Mouse (Mus musculus): ENCODE results near the gene Gm47985.
"Not testable (repeated sequence)": the region's sequence is repeated elsewhere in the genome, so short reads cannot be mapped to it uniquely, and the experiment has no call there.

The Gm47985 gene

GRCm38 (mm10) chr1:151177937-151178271, 4.4 kb upstream of the Gm47985 start:
- DNase-seq, result no peak

GRCm38 (mm10) chr1:151178505-151179083, 3.7 kb upstream of the Gm47985 start:
- DNase-seq, result no peak

GRCm38 (mm10) chr1:151180167-151180566, 2.2 kb upstream of the Gm47985 start:
- no peak for DNase-seq

DNA sequence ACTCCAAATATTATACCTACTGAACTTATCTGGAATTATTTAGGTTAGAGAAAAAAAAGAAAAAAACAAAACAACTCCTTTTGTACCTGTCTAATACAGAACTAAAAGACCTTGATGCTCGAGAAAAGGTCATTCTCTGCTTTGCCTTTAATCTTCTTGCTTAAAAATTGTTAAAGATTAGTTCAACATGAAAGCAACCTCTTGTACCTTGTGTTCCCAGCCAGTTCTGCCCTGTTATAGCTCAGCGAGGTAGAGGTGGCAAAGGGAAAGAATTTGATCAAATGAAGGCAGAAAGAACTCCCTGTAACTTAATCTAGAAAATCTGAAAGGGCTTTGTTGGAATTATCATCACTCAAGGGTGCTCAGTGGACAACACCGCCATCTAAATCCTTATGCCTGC, 3.8 kb downstream of the Gm47985 start:
- not testable (repeated sequence) for DNase-seq

DNA sequence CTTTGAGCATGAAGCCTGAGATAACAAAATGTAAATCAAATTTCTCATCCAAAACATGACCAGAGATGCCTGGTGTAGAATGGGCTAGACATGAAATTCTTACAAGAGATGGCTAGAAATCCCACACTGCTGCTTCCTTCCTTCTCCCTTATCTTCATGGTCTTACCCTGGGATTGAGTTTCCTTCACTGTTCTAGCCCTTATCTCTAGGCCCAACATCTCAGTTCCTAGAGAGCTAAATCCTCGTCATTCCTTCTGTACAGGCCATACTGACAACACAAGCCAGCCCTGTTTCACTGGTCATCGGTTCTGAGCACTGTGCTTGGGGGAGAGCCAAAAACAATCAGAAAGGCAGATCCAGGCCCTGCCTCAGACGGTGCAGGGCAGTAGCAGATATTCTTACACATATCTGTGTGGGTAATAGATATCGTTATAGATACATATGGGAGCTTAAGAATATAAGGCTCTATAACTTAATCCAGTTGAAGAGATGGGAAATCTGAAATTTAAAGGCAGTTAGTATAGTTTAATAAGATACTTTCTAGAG, 4.6 kb downstream of the Gm47985 start:
- not testable (repeated sequence) for DNase-seq

DNA sequence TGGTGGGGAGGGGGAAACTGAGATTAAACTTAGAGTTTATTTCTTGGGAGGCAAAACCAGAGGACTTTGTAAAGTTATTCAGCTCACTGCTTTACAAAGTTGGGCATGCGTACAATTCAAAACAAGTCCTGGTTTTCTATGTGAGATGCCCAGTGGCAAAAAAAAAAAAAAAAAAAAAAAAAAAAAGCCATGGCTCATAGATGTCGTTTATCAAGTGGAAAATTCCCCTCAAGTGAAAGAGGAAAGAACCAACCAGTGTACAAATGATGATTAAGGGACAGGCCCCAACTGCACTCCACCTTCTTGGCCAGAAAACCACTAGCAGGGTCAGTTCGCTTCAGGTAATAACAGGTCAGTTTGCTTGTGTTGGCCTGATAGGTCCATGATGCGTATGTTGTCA, 6.1 kb downstream of the Gm47985 start:
- no peak for DNase-seq

GRCm38 (mm10) chr1:151192075-151192474, 9.7 kb downstream of the Gm47985 start, which contains the start of gene Gm8947:
Gene Gm8947 (plus strand): TSS chr1:151192376.
- not testable (repeated sequence) for DNase-seq

GRCm38 (mm10) chr1:151192739-151193138, 10.4 kb downstream of the Gm47985 start:
- DNase-seq, result not testable (repeated sequence)

DNA sequence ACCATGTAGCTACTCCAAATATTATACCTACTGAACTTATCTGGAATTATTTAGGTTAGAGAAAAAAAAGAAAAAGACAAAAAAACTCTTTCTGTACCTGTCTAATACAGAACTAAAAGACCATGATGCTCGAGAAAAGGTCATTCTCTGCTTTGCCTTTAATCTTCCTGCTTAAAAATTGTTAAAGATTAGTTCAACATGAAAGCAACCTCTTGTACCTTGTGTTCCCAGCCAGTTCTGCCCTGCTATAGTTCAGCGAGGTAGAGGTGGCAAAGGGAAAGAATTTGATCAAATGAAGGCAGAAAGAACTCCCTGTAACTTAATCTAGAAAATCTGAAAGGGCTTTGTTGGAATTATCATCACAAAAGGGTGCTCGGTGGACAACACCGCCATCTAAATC, 13.6 kb downstream of the Gm47985 start:
- not testable (repeated sequence) for DNase-seq

GRCm38 (mm10) chr1:151196690-151197089, 14.4 kb downstream of the Gm47985 start:
- DNase-seq, result not testable (repeated sequence)

GRCm38 (mm10) chr1:151198120-151198519, 15.8 kb downstream of the Gm47985 start, which contains the start of gene Gm47995:
Gene Gm47995 (plus strand): TSS chr1:151198448.
- DNase-seq, result not testable (repeated sequence)

- DNase-seq, result not testable (repeated sequence)
These were observed 18.3 kb downstream of the Gm47985 start for GRCm38 (mm10) chr1:151200620-151201019.

GRCm38 (mm10) chr1:151202771-151203170, 20.4 kb downstream of the Gm47985 start:
- DNase-seq, result not testable (repeated sequence)

DNA sequence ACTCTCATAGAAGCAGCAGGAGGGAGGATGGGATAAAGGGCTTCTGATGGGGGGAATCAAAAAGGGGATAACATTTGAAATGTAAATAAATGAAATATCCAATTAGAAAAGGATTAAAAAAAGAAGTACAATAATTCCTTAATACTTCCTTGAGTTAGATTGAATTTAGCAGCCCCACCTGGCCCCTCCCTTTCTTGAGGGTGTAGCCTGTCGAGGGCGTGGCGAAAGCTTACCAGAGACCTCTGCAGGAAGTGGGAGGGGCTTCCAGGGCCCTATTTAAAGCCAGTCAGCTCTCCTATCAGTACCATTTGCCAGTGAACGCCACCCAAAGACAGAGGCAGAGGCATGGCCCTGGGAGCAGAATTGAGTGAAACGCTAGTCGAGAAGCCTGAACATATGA, 21.5 kb downstream of the Gm47985 start, which contains the start of gene 3110040M04Rik:
Gene 3110040M04Rik (plus strand): TSS at position 304 of the 400 bp plus-strand sequence.
- not testable (repeated sequence) for DNase-seq

DNA sequence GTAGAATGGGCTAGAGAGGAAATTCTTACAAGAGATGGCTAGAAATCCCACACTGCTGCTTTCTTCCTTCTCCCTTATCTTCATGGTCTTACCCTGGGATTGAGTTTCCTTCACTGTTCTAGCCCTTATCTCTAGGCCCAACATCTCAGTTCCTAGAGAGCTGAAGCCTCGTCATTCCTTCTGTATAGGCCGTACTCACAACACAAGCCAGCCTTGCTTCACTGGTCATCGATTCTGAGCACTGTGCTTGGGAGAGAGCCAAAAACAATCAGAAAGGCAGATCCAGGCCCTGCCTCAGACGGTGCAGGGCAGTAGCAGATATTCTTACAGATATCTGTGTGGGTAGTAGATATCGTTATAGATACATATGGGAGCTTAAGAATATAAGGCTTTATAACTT, 26.2 kb downstream of the Gm47985 start:
- not testable (repeated sequence) for DNase-seq

GRCm38 (mm10) chr1:151208944-151209343, 26.6 kb downstream of the Gm47985 start:
- DNase-seq, result not testable (repeated sequence)

GRCm38 (mm10) chr1:151209824-151210355, 27.6 kb downstream of the Gm47985 start, which contains the start of gene Gm47996:
Gene Gm47996 (plus strand): TSS chr1:151210131.
- DNase-seq, result not testable (repeated sequence)

DNA sequence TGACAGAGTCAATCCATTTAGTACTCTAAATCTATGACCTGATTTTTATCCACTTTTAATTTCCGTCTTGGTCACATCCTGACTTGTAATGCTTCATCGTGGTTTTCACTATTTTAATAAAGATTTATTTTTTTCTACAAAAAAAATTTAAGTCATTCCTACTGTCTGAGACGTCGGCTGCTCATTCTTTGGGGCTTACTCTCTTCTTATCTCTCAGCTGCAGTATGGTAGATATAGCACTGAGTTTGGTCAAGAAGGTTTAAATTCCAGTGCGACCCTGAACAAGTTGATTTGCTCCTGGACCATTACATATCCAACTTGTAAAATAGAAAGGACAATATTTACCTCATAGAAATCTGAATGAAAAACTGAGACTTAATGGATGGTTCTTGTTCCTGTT, 29.3 kb downstream of the Gm47985 start:
- DNase-seq, result not testable (repeated sequence)

- DNase-seq, result no peak
These were observed 32.5 kb downstream of the Gm47985 start for GRCm38 (mm10) chr1:151214862-151215261.

GRCm38 (mm10) chr1:151215985-151216384, 33.6 kb downstream of the Gm47985 start:
- no peak for DNase-seq

DNA sequence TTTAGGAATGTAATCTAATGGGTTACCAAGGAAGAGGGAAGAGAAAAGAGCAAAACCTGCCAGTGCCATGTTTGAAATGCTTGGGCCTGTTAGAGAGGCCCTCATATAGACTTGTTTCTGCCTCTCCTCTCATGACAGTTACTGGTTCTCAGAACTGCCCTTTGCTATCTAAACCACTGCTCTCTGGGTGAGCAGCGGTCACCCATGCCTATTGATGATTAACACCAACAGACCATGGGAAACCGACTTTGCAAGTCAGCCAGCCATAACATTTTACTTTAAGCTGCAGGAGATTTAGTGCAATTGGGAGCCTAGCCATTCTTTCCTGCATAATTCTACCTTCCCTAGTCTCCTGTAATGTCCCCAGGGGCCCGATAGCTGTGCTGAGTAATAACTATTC, 34.1 kb downstream of the Gm47985 start:
- DNase-seq, result no peak

- no peak for DNase-seq
These were observed 36.7 kb downstream of the Gm47985 start for GRCm38 (mm10) chr1:151219045-151219444.

DNA sequence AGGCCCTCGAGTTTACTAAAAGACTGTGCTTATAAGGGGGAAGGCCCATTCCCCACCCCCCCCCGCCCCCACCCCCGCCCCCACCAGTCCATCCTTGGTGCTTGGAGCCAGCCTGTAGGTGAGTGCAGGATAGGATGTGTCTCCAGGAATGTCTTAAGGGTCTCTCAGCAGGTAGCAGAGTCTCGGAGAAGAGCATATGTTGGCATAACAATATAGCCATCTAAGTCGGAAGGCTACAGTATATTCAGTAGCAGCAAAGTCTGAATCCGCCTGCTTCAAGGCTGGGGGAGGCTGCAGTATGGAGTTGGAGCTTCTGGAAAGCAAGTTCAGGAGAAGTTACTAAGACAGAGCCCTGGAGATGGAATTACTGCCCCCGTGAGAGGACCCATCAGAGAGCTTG, 37.8 kb downstream of the Gm47985 start:
- no peak for DNase-seq

DNA sequence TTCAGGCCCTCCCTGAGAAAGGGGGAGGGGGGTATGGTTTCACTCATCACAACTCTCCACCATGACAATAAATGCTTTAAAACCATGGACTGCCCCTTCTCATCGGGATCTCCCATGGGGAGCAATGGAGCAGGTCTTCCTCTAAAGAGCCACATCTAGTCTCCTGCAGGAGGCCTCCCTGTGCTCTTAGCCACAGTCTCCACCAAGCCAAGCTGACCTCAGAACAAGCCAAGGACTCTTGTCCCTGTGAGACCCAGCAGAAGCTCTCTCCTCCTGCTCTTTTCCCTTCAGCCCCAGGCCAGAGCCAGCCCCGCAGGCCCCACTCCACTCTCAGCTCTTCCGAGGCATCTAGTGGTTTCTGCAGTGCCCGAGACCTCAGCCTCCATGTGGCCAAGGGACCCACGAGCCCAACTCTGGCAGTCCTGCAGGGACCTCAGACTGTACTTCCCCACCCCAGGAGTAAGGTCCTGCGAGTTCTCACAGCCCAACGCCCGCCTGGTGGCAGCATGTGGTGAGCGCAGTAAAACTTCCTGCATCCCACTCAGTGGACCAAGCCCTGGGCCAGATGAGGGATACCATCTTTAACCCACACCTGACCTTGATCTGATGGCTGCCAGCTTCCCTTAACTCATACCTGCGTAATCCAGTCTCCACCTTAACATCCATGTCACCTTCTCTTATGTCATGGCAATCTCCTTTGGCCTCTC, 40.4 kb downstream of the Gm47985 start:
- DNase-seq, result no peak
